Mouse (Mus musculus): Measurements from ENCODE around the gene Ids. TPM values are rescaled to one million over a fixed set of nuclear protein-coding genes. Genes with fewer than 3 reads are reported as not detected.
A peak's percentile ranks its signal among the peaks of the same experiment; 100 is the strongest.
"Not testable (repeated sequence)": the region's sequence is repeated elsewhere in the genome, so short reads cannot be mapped to it uniquely, and the experiment has no call there.

Ids gene
- polyA plus RNA-seq (2017; shearing (Covaris generic)) = 1 to 10 TPM; 4.1 to 5.2 (median 4.3) TPM

DNA sequence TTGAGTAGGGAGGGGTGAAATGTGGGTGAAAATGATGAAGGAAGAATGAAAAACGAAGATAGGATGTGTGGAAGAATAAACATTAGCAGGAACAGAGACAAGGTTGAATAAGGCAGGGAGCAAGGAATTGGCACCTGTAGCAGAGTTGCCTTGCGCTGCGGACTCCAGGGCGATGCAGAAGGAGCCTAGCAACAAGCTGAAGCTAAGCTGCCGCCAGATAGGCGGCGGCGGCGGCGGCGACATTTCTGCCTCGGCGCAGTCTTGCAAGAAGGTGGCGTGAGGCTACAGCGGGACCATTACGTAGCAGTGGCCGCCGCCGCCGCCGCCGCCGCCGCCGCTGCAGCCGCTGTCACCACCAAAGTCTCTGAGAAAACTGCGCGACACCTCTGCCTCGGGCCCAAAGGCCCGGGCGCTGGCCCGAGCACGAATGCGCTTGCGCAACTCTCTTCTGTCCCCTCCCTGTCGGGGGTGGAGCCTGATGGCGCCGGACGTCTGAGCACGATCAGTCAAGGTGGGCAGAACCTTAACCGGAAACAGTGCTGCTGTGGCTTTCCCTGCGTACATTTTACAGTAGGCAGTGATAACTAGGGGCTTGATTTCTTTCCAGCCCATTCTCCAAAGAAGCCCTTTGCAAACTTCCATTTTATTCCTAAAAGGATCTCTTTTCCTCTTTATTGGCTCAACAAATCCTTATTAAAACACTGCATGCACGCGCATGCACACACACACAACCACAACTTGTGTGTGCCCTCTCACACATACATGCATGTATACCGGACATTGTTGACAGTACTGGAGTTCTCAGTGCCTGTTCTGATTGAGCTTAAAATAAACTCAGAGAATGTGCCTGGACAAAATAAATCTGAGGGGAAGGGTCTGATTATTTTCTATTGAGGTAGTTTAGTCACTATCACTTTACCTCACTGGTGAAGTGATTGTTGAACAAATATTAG is at the start of gene Ids:
TSS of gene Ids (minus strand) at position 424 of the 953 bp plus-strand sequence.
- peak; percentile 95 for ATAC-seq

DNA sequence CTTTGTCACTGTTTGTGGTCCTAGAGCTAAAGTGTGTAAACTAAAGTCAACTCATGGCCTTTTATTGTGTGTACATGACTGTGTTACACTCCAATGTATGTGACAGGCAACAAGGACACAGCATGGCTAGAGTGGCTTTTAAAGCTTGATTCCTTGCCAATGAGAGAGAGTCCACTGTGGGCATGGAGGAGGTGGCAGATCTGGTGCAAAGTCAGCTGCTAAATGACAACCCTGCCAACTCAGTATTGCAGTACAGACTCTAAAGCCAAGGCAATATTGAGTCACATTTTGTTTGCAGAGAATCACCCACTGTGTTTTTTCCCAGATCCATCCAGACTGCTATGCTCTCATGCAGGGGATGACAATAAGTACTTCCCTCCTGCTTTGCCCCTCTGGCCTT is 27.8 kb upstream of the Ids start:
- ATAC-seq = not testable (repeated sequence)

DNA sequence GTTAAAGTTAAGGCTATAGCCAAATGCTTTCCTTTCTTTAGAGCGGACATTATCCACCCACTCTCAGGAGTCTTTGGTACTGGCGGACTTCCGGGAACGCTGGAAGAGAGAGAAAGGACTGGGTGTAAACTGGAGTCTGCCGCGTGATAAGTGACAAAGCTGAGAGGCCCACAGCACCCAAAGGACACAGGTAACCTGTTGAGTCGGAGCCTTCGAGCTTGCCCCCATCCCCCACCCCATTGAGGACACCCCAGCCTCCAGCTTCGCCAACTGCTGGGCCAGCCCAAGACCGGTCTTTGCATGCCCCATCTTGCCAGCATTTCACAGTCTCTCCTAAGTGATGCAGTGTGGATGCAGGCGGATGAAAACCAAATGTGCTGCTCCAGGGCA is 21.1 kb upstream of the Ids start:
- ATAC-seq = peak; percentile 29

DNA sequence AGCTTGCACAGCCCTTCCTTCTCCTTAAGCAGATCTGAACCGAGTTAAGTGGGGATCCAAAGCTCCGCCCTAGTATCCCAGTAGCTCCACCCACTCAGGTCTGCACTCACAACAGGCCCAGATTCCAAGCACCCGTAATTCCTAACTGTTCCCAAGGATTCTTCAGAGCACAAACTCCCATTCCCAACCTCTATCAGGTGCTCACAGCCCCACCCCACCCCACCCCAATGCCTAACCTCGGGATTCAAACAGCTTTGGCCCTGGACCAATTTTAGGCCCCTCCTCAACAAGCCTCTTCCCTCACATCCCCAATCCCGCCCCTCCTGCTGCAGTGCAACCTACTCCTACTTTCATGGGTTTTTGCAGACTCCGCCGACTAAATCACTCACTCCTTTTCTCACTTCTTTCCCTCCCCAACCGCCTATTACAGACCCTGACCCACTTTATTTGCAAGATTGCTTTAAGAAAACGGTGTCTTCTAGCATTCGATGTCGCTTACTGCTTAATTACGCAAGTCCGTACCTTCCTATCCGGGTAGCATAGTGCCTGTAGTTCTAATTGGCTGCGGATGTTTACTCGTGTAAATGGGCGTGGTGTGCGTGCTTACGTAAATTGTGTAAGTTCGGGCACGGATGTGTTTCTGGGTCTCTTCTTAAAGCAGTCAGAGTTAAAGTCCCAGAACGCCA is 20.5 kb upstream of the Ids start, which contains the start of gene 1110012L19Rik:
TSS of gene 1110012L19Rik (plus strand) at position 602 of the 686 bp plus-strand sequence.
- ATAC-seq = peak; percentile 98

GRCm38 (mm10) chrX:70384917-70385275 is 20.0 kb upstream of the Ids start:
- no peak for ATAC-seq

DNA sequence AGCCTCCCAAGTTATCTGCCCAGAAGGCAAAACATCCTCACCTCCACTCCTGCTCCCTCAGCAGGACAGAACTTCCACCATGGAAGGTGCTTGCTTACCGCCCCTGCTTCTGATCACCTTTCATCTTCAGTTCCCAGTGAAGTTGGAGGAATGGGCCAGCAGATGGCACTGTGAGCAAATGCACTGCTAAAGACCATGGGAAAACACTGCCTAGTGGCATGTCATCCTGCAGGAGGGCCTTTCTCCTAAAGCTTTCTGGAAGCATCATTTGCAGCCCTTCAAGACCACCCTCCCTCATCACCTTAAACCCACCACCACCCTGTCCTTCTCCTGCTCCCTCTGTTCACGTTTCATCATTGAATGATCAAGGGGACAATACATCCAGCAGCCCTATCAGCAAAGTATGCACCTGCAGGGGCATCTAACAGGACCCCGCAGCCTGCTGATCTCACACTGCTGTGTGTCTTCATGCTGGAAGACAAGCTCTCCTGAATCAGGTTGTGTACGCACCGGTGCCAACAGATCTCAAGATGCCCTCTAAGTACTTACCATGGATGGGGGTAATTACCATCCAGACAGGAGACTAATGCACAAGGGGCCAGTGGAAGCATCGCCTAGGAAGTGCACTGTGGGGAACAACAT is 9.7 kb upstream of the Ids start:
- peak; percentile 77 for ATAC-seq

- not testable (repeated sequence) for ATAC-seq
These were observed 4.9 kb upstream of the Ids start for GRCm38 (mm10) chrX:70369758-70370157.

GRCm38 (mm10) chrX:70364202-70364601 is 682 bp downstream of the Ids start:
- no peak for ATAC-seq

DNA sequence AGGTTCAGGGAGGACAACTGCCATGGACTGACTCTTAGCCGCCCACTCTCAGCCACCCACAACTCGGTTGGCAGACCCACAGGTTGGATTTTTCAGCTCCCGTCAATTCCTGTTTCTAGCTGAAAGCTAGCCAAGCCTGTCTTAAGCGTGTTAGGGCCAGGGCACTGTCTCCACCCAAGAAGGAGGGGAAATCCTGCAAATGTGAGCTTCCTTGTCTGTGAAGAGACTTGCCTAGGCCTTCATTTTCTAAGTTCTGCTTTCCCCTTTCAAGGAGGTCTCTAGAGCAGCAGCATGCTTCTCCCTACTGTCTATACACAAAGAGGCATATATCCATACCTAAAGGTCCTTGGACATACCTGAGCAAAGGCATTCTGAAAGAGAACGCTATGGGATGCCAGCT is 1.4 kb downstream of the Ids start:
- no peak for ATAC-seq

DNA sequence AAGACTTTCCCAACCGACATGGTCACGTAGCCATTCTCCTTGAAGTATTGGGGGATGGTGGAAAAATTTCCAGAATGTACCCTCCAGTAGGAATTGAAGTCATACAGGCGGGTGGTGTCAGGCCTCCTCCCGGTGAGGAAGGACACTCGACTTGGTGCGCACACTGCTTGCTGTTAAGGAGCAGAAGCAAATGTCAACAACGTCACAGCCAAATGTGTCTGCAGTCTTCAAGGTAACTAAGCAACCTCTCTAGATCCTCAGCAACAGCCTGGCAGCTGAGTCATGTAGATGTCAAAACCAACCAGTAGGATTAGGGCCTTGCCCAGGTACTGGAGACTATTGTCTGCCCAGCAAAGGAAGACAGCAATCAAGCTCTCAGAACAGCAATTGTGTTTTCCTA is 1.9 kb downstream of the Ids start:
- no peak for ATAC-seq

DNA sequence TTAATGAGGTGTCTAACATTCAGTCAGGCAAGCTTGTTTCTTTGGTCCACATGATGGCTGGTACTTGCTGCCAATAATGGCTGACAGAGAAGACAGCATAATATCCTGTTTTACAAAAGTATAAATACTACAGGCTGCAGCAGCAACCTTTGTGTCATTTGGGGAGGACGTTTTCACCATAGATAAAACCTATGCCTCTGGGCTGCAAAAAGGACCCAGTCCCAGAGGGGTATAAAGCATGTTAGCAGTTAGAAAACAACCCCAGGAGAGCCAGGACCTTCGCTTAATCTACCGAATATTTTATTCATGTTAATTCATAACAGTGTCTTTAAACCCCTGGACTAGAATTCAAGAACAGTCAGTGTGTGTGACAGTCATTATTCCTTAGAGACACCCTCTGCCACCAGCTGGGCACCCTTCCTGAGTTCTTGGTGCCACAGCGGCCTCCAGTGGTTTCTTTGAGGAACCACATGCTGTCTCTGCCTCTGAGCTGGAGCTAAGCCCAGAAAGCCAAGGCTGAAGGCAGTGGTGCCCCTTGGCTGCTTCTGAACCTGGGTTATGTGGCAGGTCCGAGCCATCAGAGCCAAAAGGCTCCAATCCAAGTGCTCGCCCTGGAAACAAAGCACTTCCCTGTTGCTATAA is 34.6 kb downstream of the Ids start:
- peak; percentile 50 for ATAC-seq

DNA sequence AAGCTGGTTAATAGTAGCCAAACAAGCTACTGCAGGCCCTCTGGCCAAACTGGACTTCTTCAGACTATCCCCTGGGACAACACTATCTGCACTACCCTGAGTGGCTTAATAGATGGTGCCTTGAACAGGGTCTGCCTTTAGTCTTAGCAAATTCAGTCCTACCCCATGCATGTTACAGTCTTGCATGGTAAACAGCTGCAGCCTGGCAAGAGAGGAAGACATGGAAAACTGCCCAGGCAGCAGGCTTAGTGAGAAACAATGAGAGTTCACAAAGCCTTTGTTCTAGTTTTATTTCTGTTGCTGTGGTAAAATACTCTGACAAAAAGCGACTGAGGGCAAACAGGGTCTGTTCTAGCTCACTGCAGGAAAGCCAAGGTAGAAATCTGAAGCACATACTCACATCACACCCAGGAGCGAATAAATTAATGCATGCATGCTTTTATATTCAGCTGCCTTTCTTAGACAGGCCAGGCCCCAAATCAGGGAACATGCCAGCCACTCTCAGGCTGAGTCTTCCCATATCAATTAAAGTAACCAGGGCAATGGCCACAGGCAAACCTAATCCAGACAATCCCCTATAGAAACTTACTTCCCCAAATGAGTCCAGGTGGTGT is 36.2 kb downstream of the Ids start:
- ATAC-seq = no peak

GRCm38 (mm10) chrX:70327656-70328055 is 37.2 kb downstream of the Ids start:
- ATAC-seq = no peak

DNA sequence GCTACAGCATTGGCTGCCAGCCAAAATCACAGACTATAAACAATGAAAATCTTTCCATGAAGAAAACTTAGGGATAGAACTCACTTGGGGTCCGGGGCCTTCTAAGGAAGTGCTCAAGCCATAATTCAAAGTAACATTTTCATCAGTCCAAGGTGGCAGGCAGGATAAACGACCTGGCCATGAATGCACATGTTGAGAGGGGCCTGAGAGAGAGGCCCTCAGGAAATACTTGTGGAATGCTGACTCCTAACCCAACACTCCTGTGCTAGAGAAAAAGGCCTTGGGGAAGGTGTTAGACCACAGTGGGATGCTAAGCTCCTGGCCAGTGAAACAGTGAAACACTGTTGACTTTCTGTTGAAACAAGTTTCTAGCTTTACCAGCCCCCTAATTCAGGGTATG is 45.6 kb downstream of the Ids start:
- no peak for ATAC-seq

GRCm38 (mm10) chrX:70314949-70315641 is 49.8 kb downstream of the Ids start:
- ATAC-seq = no peak

Other genes with a start within 250 kb of the Ids start
- 10 to 100 TPM; 32.3 to 37.1 (median 35.7) TPM for gene 1110012L19Rik, start 20.8 kb upstream of the Ids start, polyA plus RNA-seq (2017; shearing (Covaris generic))
- gene Tmem185a, start 112.1 kb upstream of the Ids start, polyA plus RNA-seq (2017; shearing (Covaris generic)) = 10 to 100 TPM; 19.8 to 30.3 (median 21.2) TPM